Mouse (Mus musculus): ENCODE data around the gene Tph1. TPM values are rescaled to one million over a fixed set of nuclear protein-coding genes. Genes with fewer than 3 reads are reported as not detected.

Gene Tph1
- total RNA-seq, 2 experiments from 2014 or later = 0.14 to 0.57 TPM

DNA sequence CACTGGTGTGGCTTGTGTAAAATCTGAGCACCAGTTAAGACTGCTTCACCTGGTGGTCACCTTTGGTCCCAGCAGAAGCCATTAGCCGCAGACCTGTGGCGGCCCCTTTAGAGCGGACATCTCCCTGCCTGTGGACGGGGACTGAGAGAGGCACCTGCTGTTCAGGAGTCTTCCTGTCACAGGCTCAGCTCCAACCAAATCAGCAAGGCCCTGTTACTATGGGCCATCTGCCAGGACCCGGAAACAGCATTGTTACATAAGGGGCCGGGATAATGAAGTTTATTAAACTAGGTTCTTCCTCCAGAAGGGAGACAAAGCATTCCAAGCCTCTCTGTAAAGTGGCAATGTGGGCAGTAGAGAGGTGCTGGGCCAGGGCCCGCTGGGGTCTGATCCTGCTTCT, 69.3 kb downstream of the Tph1 start:
- no peak for DNase-seq (ENCODE audit: extremely low spot score in 1 of 2, low spot score in 1 of 2)

DNA sequence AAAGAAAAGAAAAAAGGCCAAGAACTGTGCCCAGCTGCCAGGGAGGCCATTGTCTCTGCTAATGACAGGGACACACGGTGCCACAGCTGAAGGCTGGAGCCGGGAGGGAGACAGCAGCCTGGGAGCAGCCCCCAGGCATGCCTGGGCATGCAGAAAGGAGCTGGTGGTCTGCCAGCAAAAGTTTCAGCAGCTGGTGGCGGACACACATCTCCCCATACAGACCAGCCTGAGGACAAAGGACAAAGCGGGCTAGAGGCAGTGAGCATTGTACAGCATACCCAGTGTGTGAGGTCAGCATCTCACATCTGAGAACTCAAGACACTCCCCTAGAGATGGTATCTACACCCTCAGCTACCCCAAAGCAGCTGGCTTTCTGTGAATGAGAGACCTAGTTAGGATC, 70.3 kb downstream of the Tph1 start:
- DNase-seq (ENCODE audit: extremely low spot score in 1 of 2, low spot score in 1 of 2) = no peak

DNA sequence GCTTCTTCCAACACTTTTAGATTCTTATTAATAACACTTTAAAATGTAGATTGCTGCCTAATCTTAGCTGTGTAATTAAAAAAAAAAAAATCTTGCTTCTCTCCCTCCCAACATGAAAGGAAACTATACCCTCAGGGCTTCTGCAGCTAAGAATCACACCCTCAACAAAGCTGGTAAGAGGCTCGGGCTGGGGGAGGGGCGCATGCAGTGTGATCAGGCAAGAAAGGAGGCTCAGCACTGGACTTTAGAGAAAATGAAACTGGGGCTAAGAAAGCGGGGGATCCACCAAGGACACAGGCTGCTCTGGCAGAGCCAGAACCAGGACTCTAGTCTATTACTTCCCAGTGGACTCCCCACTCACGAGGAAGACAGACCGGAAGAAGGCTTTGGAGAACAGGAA, 71.2 kb downstream of the Tph1 start:
- no peak for DNase-seq (ENCODE audit: extremely low spot score in 1 of 2, low spot score in 1 of 2)

DNA sequence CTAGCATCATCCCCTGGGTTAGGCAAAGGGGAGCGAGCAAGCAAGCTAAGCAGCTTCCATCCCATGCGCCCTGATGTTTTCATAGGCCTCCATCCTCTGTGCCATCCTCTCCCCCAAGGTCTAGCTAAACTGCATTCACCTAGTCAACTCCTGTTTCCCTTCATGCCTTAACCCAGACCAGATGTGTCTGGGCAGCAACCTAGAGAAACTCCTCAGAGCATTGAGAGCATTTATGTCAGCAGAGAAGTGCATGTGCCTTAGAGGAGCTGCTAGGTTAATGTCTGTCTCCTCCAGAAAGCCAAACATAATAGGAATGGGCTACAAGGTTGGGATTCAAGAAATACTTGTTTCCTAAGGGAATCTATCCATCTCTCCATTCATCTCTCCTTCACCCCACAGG, 75.3 kb downstream of the Tph1 start:
- DNase-seq (ENCODE audit: extremely low spot score in 1 of 2, low spot score in 1 of 2) = no peak

Other genes with a start within 250 kb of the Tph1 start
- 10 to 100 TPM; 40.2 to 46.2 TPM for gene Sergef, start 32.7 kb downstream of the Tph1 start, total RNA-seq (2021)
- gene Saal1, start 38.1 kb upstream of the Tph1 start, total RNA-seq (2021) = 10 to 100 TPM in 1 of 2 experiments, 1 to 10 TPM in 1; 9.5 to 10.6 TPM
- gene Saa3, start 43.2 kb upstream of the Tph1 start, total RNA-seq (2021) = not detected
- gene Saa4, start 60.1 kb upstream of the Tph1 start, total RNA-seq (2021) = not detected
- not detected for gene Saa1, start 70.4 kb upstream of the Tph1 start, total RNA-seq (2021)
- not detected for gene Saa2, start 79.3 kb upstream of the Tph1 start, total RNA-seq (2021)
- 10 to 100 TPM; 12.2 to 18.4 TPM for gene Hps5, start 123.5 kb upstream of the Tph1 start, total RNA-seq (2021)
- 10 to 100 TPM; 38.8 to 39.9 TPM for gene Gtf2h1, start 123.6 kb upstream of the Tph1 start, total RNA-seq (2021)
- 100 to 1,000 TPM; 303 to 347 TPM for gene Ldha, start 168.9 kb upstream of the Tph1 start, total RNA-seq (2021)
- gene Ldhc, start 188.7 kb upstream of the Tph1 start, total RNA-seq (2021) = not detected
- 10 to 100 TPM; 69.3 to 80.6 TPM for gene Tsg101, start 247.4 kb upstream of the Tph1 start, total RNA-seq (2021)